Mouse (Mus musculus) adrenal gland, postnatal 0 days (tissue): Measurements from ENCODE around the gene Tprkb. TPM values are rescaled to one million over a fixed set of nuclear protein-coding genes. Genes with fewer than 3 reads are reported as not detected.

Source experiments
- polyA plus RNA-seq: library from polyadenylated mRNA; unstranded; fragments of >200 nt; fragmentation: Nextera tagmentation; extraction: Ambion mirVana; gene quantifications from 2 replicates; pipeline ENCODE4 v1.2.1, GENCODE M21; 2015

The Tprkb gene
- 69.0 and 77.5 TPM in 2 replicates for polyA plus RNA-seq

GRCm38 (mm10) chr6:85911587-85911986 is at the start of gene Tprkb:
Tprkb (plus strand) TSS chr6:85911865.

DNA sequence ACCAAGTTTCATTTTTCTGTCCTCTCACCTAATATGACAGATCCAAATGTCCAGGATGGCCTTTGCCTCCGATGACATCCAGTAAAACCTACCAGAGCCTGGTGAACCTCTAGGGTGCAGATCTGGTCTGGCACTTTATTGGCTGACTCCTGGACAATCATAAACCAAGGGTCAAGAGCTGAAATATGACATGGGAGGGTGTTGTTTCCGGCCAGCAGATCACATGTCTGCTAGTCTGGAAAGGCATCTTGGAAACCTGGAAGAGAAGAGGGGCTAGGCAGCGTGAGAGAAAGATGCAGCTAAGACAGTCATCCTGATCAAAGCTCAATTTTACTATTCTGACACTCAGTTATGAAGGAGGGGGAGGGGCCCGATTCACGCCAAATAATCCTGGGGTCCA is 42.7 kb upstream of the Tprkb start, which contains the start of gene Nat8f2:
TSS of gene Nat8f2 (minus strand) at position 153 of the 400 bp plus-strand sequence.

DNA sequence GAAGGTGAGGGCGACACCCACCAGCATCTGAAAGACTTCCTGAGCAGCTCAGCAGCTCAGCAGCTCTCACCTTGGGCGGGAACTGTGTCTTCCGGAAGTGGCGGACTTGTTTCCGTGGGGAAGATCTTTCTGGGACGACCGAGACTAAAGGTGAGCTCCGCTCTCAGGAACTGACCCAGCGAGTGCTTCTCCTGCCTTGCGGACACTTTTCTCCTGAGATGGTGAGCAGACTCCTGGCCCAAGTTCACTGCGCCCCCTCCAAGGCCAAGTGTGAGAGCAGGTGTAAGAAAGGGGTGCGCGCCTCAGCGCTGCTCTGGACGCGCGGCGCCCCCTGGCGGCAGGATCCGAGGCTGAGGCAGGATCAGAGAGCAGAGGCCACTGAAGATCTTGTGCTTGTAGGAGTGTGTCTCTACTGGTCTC is 7.0 kb upstream of the Tprkb start, which contains the start of gene Nat8f4:
TSS of gene Nat8f4 (minus strand) at position 243 of the 420 bp plus-strand sequence.

GRCm38 (mm10) chr6:85915539-85916513 is 4.2 kb downstream of the Tprkb start, which contains the start of gene Nat8f1:
Nat8f1 (minus strand) TSS chr6:85915687.

DNA sequence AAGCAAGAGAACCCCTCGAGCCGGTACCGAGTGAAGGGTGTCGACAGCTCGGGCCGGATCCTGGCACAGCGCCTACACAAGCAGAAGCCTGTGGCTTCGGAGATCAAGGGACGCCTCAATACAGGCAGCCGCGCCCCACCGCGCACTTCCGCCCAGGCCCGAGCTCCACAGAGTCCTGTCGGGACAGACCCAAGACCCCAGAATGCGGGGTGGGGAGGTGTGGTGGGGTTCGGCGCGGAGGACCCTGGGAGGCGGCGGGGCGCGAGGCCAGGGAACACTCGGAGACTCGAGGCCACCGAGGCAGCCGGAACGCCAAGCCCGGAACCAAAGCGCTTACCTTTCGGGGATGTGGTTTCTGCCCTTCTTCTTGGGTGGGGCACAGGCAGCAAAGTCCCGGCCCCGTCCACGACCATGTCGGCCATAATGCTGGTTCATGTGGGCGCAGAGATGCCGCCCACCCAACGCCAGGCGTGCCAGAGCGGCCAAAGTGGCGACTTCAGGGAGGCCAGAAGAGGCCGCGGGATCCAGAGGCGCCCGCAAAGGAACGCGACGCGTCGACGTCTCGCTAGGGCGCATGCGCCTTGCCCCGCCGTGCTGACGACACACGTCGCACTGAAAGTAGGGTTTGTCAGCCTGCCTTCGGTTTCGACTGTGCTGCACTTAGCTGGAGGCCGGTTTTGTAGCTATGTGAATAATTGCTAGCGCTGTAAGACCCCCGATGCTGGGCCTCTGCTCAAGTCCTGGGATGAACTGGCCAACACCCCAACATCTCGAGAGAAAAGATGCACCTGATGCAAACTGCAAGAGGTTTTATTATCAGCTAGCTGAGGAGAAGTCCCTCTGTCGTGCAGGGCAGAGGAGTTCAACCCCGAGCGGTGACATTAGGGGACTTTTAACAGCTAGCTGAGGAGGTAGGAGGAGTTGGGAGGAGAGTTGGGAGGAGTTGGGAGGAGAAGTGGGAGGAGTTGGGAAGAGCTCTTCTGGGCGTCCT is 49.7 kb downstream of the Tprkb start, which contains the start of gene Dusp11:
TSS of gene Dusp11 (minus strand) at position 567 of the 991 bp plus-strand sequence.

Other genes starting within 250 kb of the Tprkb start
- 0.15 TPM in 1 of 2 replicates, not detected in the other for gene Nat8f7, start 198.7 kb upstream of the Tprkb start, polyA plus RNA-seq
- 0.15 TPM in 1 of 2 replicates, not detected in the other for gene Nat8f3, start 146.1 kb upstream of the Tprkb start, polyA plus RNA-seq
- not detected in 2 replicates for gene Nat8f6, start 90.9 kb upstream of the Tprkb start, polyA plus RNA-seq
- gene Nat8f5, start 90.9 kb upstream of the Tprkb start, polyA plus RNA-seq: 0.17 and 1.4 TPM in 2 replicates
- gene Nat8, start 79.8 kb upstream of the Tprkb start, polyA plus RNA-seq: 0.55 and 1.5 TPM in 2 replicates
- gene Nat8f2, start 42.7 kb upstream of the Tprkb start, polyA plus RNA-seq: 0.14 and 0.19 TPM in 2 replicates
- gene Nat8f4, start 7.0 kb upstream of the Tprkb start, polyA plus RNA-seq: 5.2 and 12.2 TPM in 2 replicates
- 62.4 and 80.9 TPM in 2 replicates for gene Nat8f1, start 3.8 kb downstream of the Tprkb start, polyA plus RNA-seq
- gene Dusp11, start 49.8 kb downstream of the Tprkb start, polyA plus RNA-seq: 26.2 and 34.7 TPM in 2 replicates
- gene Figla, start 104.3 kb downstream of the Tprkb start, polyA plus RNA-seq: 0.71 TPM in 1 of 2 replicates, not detected in the other
- 10.4 and 28.0 TPM in 2 replicates for gene Add2, start 116.8 kb downstream of the Tprkb start, polyA plus RNA-seq